Mouse (Mus musculus) embryonic facial prominence, embryonic 10.5 days (tissue): ENCODE measurements at regions not wholly inside any gene's neighbourhood (a gene's known extent, or its start where the extent isn't known, plus 50 kb on each side); places are given as distances from the start of the nearest gene placed in this dataset.

ENCODE experiments used
- DNase-seq: peaks from one replicate; pipeline ENCODE4 v3.0.0-alpha.2; 2017; ENCODE audit warnings: low spot score
- H3K27ac ChIP-seq: fragments of 300-500 bp; sonication (generic); replicated peaks from 2 replicates; pipeline ENCODE4 v1.5.1; 2016; ENCODE audit warnings: mild to moderate bottlenecking
- H3K27me3 ChIP-seq: fragments of 300-500 bp; sonication (generic); replicated peaks from 2 replicates; pipeline ENCODE4 v1.6.1; 2016; ENCODE audit warnings: low read depth, mild to moderate bottlenecking; ENCODE audit not compliant: poor library complexity, severe bottlenecking
- H3K36me3 ChIP-seq: fragments of 300-500 bp; sonication (generic); replicated peaks from 2 replicates; pipeline ENCODE4 v1.6.1; 2016; ENCODE audit warnings: mild to moderate bottlenecking, moderate library complexity
- H3K4me1 ChIP-seq: fragments of 300-500 bp; sonication (generic); 2 replicates; pipeline ENCODE4 v1.6.1; 2016
- H3K4me3 ChIP-seq: fragments of 300-500 bp; sonication (generic); 2 replicates; pipeline ENCODE4 v1.5.1; 2016; ENCODE audit warnings: mild to moderate bottlenecking, moderate library complexity
- H3K9me3 ChIP-seq: fragments of 300-500 bp; sonication (generic); 2 replicates; pipeline ENCODE4 v1.6.1; 2016; ENCODE audit warnings: mild to moderate bottlenecking
- WGBS: fragments of 180-500 bp; shearing (Covaris S2); methylation state at CpG from one replicate; pipeline ENCODE4 v1.1.7; 2016; 5-methylcytosine and 5-hydroxymethylcytosine counted together

DNA sequence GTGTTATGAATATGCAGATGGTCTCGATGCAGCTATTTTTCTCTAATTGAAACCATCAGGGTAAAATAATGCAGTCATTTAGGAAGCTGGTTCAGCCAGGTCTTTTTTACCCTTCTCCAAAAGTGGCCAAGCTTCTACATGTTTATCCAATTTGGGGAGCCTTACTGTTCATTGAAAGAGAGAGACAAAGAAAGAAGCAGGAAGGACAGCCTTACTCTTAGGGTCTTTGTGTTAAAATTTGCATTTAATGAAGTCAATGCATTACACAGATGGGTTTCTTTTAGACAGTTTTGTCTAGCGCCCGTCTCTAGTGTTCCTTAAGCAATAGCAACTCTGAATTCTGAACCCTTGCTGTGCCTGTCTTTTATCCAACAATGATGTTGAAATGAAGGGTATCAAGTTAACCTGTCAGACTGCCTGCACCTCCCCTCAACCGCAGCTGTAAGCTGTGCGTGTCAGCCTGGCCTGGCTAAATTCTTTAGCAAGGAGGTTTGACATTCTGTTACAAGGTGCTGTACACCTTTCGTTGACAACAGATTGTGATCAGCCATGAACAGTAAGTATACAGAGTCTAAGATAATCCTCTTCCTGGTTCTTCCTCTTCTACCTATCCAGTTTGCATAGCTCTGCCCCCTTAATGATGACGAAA is 91.3 kb upstream of the Ddit4l start:
- peaks cover 21% of the 10 kb centered on the region for H3K4me1 ChIP-seq
- H3K27me3 ChIP-seq, result no peaks in the 10 kb centered on the region
- 39% methylated on average over 7 of the region's 7 CpGs for WGBS
- no peaks in the 10 kb centered on the region for H3K9me3 ChIP-seq
- H3K36me3 ChIP-seq, result no peaks in the 10 kb centered on the region
- peak; percentile 28 for DNase-seq
- peak overlapping the region; percentile 77 for H3K27ac ChIP-seq
- peak overlapping the region; percentile 5; the same call in 1 of the 2 replicates for H3K4me3 ChIP-seq

DNA sequence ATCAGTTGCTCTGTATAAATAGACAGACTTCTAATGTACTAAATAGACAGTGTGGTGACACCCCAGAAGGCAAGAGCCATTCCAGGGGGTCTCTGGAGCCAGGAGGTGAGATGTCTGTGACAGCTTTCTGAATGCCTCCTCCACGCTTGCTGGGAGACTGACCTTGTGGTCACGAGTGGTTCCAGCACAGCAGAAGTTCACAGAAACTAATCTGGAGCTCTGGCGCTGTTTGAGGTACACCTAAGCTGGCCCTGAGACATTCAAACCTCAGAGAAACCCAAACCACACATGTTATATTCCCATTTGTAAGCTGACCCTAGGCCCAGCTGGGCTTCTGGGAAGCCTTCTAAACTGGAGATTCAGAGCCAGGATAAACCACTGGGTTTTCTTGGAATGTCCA is 79.7 kb upstream of the Ddit4l start:
- no peak for DNase-seq
- Histone ChIP-seq H3K4me1 (no peaks in the 10 kb centered on the region; the same call in 1 of the 2 replicates), H3K27me3 (peaks cover 18% of the 10 kb centered on the region), H3K4me3 (no peak overlapping the region), H3K36me3 (no peaks in the 10 kb centered on the region), H3K27ac (no peak overlapping the region), H3K9me3 (no peaks in the 10 kb centered on the region)
- WGBS, result 81% methylated on average over 3 of the region's 3 CpGs

DNA sequence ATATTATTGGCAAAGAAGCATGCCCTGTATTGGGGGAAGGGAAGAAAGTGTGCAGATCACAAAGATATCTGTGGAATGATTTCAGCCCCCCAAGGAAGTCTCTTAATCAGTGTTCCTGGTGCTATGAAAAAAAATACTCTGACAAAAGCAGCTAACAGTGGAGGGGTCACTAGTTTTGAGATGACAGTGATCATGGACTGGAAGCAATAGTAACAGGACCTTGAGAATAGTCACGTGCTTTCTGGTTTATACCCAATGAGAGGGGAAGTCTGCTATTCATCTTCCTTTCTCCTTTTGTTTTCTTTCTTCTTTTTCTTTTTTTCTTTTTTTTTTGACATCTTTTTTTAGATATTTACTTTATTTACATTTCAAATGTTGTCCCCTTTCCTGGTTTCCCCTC is 79.1 kb upstream of the Ddit4l start:
- H3K27ac ChIP-seq, result no peak overlapping the region
- H3K27me3 ChIP-seq, result peaks cover 22% of the 10 kb centered on the region
- H3K36me3 ChIP-seq, result no peaks in the 10 kb centered on the region
- H3K9me3 ChIP-seq, result no peaks in the 10 kb centered on the region
- DNase-seq, result no peak
- 87% methylated on average over 1 of the region's 1 CpGs for WGBS
- H3K4me3 ChIP-seq, result no peak overlapping the region
- H3K4me1 ChIP-seq, result peaks cover 2% of the 10 kb centered on the region

DNA sequence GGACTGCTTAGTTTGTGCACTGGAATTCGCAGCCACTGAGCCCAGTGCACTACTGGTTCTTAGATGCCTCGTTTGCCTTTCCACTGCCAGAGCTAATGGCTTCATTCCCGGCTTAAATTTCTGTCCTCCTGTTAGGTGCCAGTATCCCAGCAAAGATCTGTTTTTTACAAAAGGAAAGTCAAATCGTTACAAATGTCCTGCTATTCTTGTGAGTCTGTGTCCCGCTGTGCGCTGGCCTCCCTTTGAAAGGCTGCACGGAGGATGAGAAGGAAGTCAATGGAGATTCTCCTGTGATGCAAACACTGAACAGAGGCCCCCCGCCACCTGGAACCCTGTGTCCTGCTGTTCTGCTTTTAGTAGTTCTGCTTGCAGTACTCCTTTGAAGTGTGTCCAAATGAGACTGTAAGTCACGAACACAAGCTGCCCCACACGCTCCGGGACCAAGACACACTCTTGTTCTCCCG is 74.0 kb upstream of the Ddit4l start:
- WGBS, result 5% methylated on average over 12 of the region's 12 CpGs
- Histone ChIP-seq H3K36me3 (no peaks in the 10 kb centered on the region), H3K4me3 (peak overlapping the region; percentile 45), H3K27me3 (peaks cover 46% of the 10 kb centered on the region), H3K9me3 (no peaks in the 10 kb centered on the region), H3K27ac (peak overlapping the region; percentile 65), H3K4me1 (peaks cover 14% of the 10 kb centered on the region)
- peak; percentile 63 for DNase-seq

DNA sequence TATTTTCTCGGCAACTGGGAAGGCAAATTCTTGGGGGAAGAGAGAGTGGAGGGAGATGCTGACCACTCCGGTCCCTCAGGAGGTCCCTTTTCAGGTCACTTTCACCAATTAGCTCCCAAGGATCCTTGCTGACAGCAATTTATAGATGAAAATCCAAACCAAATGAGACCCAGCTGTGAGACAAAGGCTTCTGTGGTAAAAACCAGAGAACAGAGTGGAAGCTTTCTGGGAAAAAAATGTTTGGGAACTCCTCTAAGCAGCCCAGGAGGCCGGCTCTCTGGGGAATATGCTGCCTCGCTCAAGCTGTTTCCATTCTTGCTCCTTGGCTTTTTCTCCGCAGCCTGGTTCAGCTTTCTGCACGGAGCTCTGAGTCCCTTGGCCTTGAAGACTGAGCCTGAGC is 73.5 kb upstream of the Ddit4l start:
- Histone ChIP-seq H3K27me3 (peaks cover 46% of the 10 kb centered on the region), H3K9me3 (no peaks in the 10 kb centered on the region), H3K4me1 (peaks cover 14% of the 10 kb centered on the region), H3K36me3 (no peaks in the 10 kb centered on the region), H3K27ac (peak overlapping the region; percentile 65), H3K4me3 (peak overlapping the region; percentile 45)
- 1% methylated on average over 6 of the region's 6 CpGs for WGBS
- DNase-seq, result peak; percentile 59

DNA sequence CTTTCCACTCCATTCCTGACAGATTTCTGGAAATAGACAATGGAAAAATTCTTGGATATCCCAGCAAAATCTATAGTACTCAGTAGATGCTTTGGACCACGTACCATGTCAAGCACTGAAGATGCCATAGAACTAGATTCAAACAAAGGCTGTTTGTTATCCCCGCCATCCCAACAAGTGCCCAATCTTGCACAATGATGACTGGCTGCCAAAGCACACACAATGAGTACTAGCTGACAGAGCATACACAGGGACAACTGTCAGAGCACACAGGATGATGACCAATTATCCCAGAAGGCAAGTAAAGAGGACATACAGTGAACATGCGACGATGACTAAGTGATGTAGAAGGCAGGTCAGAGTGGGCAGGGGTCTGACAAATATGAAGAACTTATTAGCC is 70.7 kb upstream of the Ddit4l start:
- peaks cover 14% of the 10 kb centered on the region for H3K4me1 ChIP-seq
- no peaks in the 10 kb centered on the region for H3K36me3 ChIP-seq
- no peaks in the 10 kb centered on the region for H3K9me3 ChIP-seq
- WGBS, result 93% methylated on average over 4 of the region's 4 CpGs
- no peak overlapping the region for H3K27ac ChIP-seq
- no peak for DNase-seq
- no peak overlapping the region for H3K4me3 ChIP-seq
- H3K27me3 ChIP-seq, result peaks cover 38% of the 10 kb centered on the region

DNA sequence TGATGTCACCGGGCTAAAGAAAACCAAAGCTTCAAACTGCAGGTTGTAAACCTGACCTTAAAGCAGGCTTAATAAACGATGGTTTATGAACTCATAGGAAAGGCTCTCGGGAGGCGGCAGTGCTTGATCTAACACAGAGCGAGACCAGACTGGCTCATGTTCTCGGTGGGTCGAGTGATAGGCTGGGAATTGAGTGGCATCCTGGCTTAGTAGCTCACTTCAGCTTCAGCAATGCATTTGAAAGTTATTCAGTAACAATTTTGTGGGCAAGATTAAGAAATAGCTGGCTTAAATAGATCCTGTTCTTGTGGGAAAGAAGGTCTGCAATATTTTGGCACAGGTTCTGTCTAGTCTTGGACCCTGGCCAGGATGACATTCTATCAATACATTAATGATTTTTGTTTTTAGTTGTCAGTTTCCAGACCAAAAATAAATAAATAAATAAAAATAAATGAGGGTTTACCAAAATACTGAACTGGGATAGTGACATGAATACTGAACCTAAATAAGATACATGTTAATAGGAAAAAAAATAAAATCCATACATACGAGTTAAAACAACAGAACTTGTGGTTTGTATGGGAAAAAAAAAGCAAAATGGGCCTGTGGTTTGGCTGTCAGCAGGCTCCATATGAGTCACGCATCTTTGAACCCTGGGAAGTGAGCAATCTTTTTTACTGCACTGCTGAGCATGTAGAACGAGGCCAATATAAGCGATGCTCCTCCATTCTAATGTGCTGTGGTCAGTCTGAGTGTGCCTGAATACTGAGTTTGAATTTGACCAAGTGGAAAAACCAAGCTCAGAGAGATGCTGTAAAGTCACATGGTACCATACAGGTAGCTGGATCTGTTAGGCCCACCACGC is 68.7 kb upstream of the Ddit4l start:
- H3K9me3 ChIP-seq, result no peaks in the 10 kb centered on the region
- H3K36me3 ChIP-seq, result no peaks in the 10 kb centered on the region
- no peak for DNase-seq
- peaks cover 24% of the 10 kb centered on the region for H3K27me3 ChIP-seq
- no peak overlapping the region for H3K4me3 ChIP-seq
- H3K4me1 ChIP-seq, result peaks cover 9% of the 10 kb centered on the region
- no peak overlapping the region for H3K27ac ChIP-seq
- WGBS, result 82% methylated on average over 12 of the region's 12 CpGs

DNA sequence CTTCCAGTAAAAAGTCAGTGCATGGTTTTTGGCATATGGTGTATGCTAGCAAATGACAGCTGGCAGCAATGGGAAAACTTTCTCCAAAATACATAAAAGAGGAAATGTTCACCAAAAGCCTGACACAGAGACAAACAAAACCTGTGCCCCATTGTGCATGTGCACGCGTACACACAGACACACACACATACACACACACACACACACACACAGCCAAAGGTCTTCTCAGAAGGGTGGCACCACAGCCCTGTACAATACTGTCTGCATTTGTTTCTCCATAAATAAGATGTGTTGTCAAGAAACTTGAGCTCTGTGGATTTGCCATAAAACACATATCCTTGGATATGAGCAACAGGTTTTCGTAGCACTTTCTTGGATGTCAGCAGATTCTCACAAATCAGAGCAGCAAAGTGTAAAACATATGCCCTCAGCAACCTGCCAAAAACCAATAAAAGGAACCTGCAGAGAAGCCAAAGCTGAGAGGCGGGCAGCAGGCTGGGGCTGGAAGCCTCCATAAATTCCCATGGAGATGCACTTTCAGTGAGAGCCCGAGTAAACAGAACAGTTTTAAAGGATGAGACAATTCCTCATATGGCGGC is 60.5 kb upstream of the Ddit4l start:
- no peak for DNase-seq
- Histone ChIP-seq H3K4me3 (no peak overlapping the region), H3K4me1 (peaks cover 20% of the 10 kb centered on the region), H3K36me3 (no peaks in the 10 kb centered on the region), H3K27me3 (no peaks in the 10 kb centered on the region), H3K9me3 (no peaks in the 10 kb centered on the region), H3K27ac (no peak overlapping the region)
- 81% methylated on average over 6 of the region's 6 CpGs for WGBS

DNA sequence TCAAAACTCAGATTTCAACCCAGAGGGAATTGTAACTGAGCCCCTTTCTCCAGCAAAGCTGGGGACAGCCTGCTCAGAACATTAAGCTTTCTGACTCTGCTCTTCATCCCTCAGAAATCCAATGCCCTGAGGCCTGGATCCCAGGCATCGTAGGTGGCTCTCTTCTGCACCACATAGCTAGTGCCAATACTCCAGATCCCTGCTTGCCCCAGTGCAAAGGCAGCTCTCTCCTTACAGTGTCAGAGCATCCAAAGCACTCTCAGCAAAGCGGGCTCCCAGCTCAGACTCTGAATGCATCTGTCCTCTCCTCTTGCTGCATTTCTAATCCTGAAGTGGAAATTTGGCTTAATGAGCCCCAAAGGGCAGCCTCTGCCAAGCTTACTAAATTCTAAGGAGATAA is 59.4 kb upstream of the Ddit4l start:
- H3K4me1 ChIP-seq, result peaks cover 20% of the 10 kb centered on the region
- no peaks in the 10 kb centered on the region for H3K36me3 ChIP-seq
- WGBS, result 67% methylated on average over 2 of the region's 2 CpGs
- DNase-seq, result no peak
- no peak overlapping the region for H3K4me3 ChIP-seq
- no peaks in the 10 kb centered on the region for H3K27me3 ChIP-seq
- no peak overlapping the region for H3K27ac ChIP-seq
- H3K9me3 ChIP-seq, result no peaks in the 10 kb centered on the region

DNA sequence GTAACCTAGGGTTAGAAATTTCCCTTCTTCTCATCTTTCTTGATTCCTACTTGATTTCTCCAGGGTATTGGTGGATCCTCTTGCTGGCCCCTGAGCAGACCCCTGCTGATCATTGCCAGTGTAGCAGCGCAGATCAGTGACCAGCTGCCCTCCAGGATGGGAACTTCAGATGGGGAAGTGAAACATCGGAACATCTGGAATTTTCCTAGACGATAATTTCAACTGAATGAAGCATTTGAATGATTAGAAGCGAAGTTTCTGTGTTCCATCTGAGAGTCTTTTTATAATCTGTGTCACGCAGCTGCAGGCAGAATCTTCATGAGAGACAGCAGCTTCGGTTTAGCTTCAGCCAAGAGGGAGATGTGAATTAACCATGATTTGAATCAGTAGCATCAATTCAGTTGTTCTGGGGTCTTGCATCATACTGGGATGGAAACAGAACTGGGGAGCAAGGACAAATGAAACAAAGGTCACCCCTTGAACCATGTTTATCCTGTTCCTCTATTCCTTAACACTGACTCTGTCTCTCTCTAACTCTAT is 57.8 kb upstream of the Ddit4l start:
- no peaks in the 10 kb centered on the region for H3K36me3 ChIP-seq
- peaks cover 20% of the 10 kb centered on the region for H3K4me1 ChIP-seq
- no peak overlapping the region; the same call in 1 of the 2 replicates for H3K27ac ChIP-seq
- H3K9me3 ChIP-seq, result no peaks in the 10 kb centered on the region
- DNase-seq, result no peak
- H3K27me3 ChIP-seq, result no peaks in the 10 kb centered on the region
- WGBS, result 76% methylated on average over 6 of the region's 6 CpGs
- H3K4me3 ChIP-seq, result no peak overlapping the region

DNA sequence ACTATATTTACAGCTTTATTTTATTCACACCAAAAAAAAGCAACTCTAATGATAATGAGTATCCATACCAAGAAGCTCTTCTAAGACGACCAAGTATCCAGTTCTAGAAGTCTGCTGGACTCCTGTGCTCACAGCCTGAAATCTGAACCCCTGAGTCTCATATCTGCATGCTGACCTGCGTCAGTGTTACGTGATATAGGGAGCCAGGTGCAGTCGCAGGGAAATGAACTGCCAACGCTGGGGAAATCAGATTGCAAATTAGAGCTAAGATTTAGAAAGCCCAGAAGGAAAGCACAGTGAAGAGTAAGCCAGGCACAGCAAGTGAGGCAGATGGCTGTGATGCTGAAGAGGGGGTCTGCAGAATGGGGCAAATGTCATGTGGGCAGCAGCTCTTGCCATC is 57.1 kb upstream of the Ddit4l start:
- Histone ChIP-seq H3K27me3 (no peaks in the 10 kb centered on the region), H3K27ac (no peak overlapping the region), H3K4me1 (peaks cover 20% of the 10 kb centered on the region), H3K9me3 (no peaks in the 10 kb centered on the region), H3K36me3 (no peaks in the 10 kb centered on the region), H3K4me3 (no peak overlapping the region)
- peak; percentile 17 for DNase-seq
- whole genome bisulfite sequencing, result 47% methylated on average over 5 of the region's 5 CpGs

DNA sequence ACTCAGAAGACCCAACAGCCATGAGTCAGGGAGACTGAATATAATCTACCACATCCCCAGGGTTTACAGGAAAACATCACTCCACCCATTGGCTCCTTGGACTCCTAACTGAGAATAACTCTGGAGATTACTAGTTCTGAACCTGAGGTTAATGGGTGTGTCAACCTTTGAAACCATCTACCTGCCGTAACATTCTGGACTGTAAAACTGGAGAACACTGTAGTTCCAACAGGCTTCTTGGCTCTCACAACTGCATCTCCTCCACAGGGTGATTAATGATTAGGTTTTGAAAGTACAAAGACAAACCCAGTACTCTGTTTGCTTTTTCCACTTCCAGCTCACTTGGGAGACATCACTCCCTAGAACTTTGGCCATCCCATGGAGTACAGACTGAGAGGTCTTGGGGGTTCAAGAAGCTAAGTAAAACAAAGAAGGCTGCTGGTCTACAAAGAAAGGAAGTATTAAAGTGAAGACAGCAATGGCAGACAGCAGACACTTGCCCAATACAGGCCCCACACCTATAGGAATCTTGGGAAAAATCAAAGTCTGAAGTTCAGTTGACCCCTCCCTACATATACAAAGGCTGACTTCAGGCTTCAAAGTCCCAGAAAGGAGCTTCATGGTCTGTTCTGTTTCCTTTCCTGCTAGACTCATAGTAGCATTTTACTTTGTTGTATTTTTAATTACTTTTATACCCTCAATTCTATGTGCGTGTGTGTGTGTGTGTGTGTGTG is 52.7 kb upstream of the Ddit4l start:
- Histone ChIP-seq H3K27ac (no peak overlapping the region), H3K27me3 (no peaks in the 10 kb centered on the region)
- 78% methylated on average over 2 of the region's 2 CpGs for WGBS

More for the DNA sequence above, 52.7 kb upstream of the Ddit4l start:
- no peak for DNase-seq
- Histone ChIP-seq H3K4me1 (peaks cover 7% of the 10 kb centered on the region; the same call in 1 of the 2 replicates), H3K4me3 (no peak overlapping the region), H3K36me3 (no peaks in the 10 kb centered on the region), H3K9me3 (no peaks in the 10 kb centered on the region)
